Mouse (Mus musculus) brain, embryonic 18.5 days (tissue): ENCODE results near the gene Vmn2r83.
"Not testable (repeated sequence)": the region's sequence is repeated elsewhere in the genome, so short reads cannot be mapped to it uniquely, and the experiment has no call there.

ENCODE experiments used
- DNase-seq: peaks from one replicate; pipeline ENCODE4 v3.0.0-alpha.2; 2012; ENCODE audit warnings: low read depth, low spot score

Vmn2r83 gene

GRCm38 (mm10) chr10:79468431-79468830 is at the start of gene Vmn2r83:
Gene Vmn2r83, plus strand, starts transcription at chr10:79468731.
- DNase-seq = no peak

DNA sequence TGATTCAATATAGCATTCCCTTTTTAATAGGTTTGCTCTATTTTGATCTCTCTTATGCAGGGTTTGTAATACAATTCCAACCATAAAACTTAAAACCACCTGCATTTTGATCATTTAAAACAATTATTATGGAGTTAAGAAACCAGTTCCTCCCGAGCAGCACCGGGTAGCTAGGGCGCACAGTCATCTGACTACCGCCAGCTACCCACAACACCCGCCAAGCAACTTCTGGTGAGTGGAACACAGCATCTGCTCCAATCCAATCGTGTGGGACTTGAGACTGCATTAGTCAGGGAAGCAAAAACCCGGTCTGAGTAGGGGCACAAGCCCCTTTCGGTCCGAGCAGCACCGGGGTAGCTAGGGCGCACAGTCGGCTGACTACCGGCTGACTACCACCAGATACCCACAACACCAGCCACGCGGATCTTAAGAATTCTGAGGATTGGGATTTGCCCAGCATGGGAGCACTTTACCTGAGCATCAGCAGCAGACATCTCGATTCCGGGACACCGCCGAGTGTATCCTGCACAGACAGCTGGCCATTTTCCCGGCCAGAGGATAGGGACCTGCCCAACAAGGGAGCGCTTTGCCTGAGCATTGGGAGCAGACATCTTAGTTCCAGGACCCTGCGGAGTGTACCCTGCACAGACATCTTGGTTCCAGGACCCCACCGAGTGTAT is 33.2 kb upstream of the Vmn2r83 start:
- not testable (repeated sequence) for DNase-seq

GRCm38 (mm10) chr10:79495886-79496285 is 27.4 kb downstream of the Vmn2r83 start:
- no peak for DNase-seq

GRCm38 (mm10) chr10:79496701-79497288 is 28.3 kb downstream of the Vmn2r83 start:
- no peak for DNase-seq

- DNase-seq = no peak
Observed at GRCm38 (mm10) chr10:79502830-79503644, 34.5 kb downstream of the Vmn2r83 start.

GRCm38 (mm10) chr10:79506709-79507108 is 38.2 kb downstream of the Vmn2r83 start:
- DNase-seq = no peak

- no peak for DNase-seq
Observed at GRCm38 (mm10) chr10:79524433-79524832, 55.9 kb downstream of the Vmn2r83 start.

DNA sequence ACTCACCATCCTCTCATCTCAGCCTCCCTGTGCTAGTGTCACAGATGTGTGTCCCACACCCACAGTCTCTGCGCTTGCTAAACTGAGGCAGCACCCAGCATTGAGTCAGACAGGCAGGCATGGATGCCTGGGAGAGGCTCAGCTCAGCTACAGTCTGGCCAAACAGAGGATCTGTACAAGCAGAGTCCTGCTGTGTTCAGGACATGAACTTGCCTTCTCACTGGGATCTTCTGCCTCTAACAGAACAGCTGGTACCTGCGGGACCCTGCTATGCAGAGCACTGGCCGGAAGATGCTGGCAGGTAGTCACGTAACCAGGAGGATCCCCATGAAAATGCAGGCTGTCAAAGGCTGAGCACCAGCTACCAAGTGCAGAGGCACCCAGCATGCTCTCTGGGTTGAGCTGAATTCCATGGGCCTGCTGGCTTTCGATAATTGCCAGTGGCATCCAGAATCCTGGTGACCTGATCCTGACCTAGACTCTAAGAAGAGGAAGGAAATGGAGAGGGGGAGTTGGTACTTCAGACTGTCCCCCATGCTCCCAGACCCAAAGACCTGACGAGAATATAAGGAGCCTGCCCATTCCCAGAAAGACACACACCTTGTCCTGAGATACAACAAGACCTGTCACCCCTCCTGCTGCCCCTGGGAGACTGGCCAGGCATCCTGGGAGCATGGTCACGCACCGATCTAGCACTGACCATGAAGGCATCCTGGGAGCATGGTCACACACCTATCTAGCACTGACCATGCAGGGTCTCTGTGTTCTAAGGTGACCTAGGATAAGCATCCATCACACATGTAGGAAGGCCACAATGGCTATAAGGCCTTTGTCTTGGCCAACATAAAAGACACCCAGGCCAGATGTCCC is 57.2 kb downstream of the Vmn2r83 start:
- DNase-seq = no peak

DNA sequence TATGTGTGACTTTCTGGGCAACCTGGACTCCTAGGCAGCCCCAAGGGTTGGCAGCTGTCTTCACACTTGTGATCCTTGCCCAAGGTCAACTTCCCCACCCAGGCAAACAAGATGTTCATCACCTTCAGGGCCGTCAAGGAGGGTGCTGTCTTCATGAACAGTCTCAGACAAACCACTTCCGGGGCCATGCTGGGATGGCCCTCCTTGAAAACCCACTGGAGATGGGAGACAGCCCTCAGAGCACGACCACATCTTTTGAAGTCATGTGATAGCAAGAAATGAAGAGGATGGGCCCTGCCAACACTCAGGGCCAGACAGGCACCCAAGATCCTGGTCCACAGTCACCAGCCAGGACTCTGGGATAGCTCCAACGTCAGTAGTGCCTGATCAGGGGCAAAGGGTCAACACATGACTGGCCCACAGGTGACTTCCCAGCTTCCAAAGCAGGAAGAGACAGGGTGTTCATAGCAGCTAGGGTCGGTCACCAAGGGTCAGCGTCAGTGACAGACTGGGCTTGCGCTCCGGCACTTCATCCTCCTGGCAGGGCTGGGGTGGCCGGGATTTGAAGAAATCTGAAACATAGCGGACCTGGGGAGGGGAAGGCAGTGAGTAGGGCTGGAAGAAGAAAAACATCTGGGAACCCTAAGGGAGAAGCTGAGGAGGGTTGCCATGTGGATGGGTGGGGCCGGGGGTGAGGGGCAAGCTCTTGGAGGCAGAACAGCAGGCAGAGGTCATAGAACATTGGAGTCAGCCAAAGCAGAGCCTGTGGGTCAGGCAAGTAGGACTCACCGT is 58.3 kb downstream of the Vmn2r83 start:
- no peak for DNase-seq

DNA sequence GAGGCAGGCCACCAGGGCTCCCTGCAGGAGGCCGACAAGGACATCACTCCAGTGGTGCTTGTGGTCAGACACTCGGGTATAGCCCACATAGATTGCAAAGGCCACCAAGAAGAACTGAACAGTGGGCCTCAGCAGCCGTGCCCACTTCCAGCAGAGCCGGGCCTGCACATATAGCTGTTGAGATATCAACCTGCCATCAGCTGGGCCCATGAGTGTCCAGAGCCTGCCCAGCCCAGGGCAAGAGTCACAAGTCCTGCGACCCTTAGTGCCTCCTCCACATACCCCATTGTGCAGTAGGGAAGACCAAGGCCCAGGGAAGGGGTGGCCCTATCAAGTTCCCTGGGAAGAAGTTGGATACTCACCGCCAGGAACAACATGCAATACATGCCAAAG is 58.9 kb downstream of the Vmn2r83 start:
- no peak for DNase-seq

DNA sequence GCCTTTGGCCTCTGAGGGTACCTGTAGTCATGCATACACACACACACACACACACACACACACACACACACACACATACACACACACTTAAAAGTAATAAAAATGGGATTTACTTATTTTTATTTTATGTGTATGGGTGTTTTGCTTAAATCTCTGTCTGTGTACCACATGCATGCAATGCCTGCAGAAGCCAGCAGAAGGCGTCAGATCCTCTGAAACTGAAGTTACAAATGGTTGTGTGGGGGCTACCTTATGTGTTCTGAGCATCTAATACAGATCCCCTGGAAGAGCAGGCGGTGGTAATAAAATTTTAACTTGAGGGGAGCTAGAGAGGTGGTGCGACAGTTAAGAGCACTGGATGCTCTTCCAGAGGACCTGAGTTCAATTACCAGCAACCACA is 59.5 kb downstream of the Vmn2r83 start:
- no peak for DNase-seq

GRCm38 (mm10) chr10:79530241-79530640 is 61.7 kb downstream of the Vmn2r83 start:
- DNase-seq = no peak

DNA sequence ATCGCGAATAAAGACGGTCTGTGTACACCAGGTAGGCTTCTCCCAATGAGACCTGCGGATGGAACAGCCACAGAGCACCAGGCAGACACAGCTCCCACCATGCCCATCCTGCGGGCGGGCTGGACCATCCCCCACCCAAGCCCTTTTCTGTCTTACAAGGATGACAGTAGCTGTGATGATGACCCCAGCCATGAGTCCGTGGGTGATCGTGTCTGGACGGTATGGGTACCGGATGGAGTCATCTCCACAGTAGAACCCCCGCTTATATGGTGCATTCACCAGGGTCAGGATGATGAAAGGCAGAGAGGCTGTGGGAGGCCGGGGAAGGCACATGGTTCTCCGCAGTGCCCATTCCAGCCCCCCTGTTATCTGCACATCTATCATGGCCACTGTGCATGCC is 62.2 kb downstream of the Vmn2r83 start:
- DNase-seq = no peak

GRCm38 (mm10) chr10:79531593-79531992 is 63.1 kb downstream of the Vmn2r83 start:
- DNase-seq = no peak

- DNase-seq = no peak
Observed at GRCm38 (mm10) chr10:79532678-79533077, 64.1 kb downstream of the Vmn2r83 start.

DNA sequence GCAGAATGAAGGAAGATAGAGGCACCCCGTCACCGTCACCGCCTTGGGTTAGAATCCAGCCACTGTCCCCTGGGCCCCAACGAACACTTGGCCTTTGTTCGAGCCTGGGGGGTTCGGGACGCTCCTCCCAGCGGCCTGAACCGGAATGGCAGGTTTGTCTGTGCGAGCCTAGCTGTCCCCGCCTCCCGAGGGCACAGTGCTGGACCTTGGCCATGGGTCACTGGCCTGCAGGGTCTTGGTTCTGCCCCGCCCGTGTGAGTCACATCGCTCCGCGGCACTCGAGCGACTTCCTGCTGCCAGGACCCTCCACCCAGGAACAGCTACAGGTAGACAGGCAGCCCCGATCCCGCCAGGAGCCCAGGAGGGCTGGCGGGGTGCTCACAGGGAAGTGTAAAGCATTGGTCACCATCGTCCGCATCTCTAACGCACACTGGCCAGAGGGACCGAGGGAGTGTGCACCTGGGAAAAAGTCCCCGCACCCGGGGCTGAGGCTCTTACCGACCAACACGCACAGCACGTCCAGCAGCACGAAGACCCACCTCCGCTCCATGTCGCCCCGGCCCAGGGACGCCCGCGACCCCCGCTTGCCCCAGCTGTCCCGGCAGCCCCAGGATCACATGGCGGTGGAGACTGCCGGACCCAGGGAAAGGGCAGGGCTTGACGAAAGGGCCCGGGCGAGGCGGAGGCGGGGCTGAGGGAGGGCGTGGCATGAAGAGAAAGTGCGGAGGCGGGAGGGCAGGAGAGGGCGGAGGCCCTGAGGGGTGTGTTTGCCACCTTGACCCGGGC is 64.8 kb downstream of the Vmn2r83 start, which contains the start of gene Plpp2:
Plpp2 (minus strand) TSS at position 671 of the 786 bp plus-strand sequence.
- DNase-seq = no peak

DNA sequence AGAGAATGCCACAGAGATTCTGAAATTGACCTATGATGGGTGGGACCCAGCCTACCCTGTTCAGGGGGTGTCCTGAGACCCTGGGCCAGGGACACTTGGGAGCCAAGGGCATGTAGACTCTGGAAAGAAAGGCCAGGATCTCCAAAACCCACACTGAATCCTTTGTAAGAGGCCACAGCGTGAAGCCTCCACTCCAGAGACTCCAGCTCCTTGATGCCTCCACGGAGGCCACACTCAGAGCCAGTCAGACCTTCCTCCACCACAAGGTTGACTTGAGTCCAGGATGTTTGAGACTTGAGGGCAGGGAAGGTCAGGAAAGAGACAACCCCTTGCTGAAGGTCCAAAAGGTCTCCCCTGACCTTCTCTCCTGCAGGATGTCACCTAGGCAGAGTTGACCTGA is 65.9 kb downstream of the Vmn2r83 start:
- DNase-seq = no peak

GRCm38 (mm10) chr10:79535431-79535830 is 66.9 kb downstream of the Vmn2r83 start:
- no peak for DNase-seq

DNA sequence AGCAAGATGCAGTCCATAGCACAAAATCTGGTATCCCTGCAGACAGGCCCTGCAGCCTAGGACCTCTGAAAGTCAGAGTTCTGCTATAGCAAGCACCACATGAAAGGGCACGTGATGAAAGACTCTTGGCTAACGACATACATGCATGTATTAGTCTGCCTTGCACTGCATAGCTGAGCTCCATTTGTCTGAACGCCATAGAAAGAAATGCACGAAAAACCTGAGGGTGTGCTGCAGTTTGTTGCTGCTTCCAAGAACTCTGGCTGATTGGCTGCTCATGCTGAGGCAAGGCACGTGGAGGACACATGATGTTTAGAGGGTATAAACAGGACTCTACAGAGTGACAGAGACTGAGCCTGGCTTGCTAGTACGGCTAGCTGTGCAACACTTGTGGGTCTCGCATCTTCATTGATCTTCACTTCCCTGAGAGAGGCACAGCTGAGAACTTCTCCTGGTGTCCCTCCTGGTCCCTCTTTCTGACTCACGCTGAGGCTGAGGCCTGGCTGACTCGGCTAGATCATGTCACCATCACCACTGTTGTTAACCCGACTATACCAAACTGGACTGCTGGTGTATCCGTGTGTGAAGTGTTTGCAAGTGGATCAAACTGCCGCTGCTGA is 68.0 kb downstream of the Vmn2r83 start:
- DNase-seq = no peak

- DNase-seq = no peak
Observed at GRCm38 (mm10) chr10:79537271-79537670, 68.7 kb downstream of the Vmn2r83 start.
